Mouse (Mus musculus) myocyte (in vitro differentiated cells): ENCODE measurements around the gene Strbp.

Experiments used
- E2F4 ChIP-seq: IDR thresholded peaks from one replicate; pipeline ENCODE4 v1.6.1; 2011; ENCODE audit warnings: mild to moderate bottlenecking, control low read depth, moderate library complexity; ENCODE audit not compliant: insufficient read depth
- POLR2A ChIP-seq: IDR thresholded peaks from one replicate; pipeline ENCODE4 v1.6.1; 2011; ENCODE audit warnings: low read depth, mild to moderate bottlenecking, control low read depth, moderate library complexity; ENCODE audit not compliant: insufficient read length
- TCF12 ChIP-seq: IDR thresholded peaks from one replicate; pipeline ENCODE4 v1.6.1; 2011; ENCODE audit warnings: mild to moderate bottlenecking, control low read depth; ENCODE audit not compliant: poor library complexity, insufficient read depth, severe bottlenecking
- USF1 ChIP-seq: IDR thresholded peaks from one replicate; pipeline ENCODE4 v1.6.1; 2011; ENCODE audit warnings: low read depth, mild to moderate bottlenecking, control low read depth, moderate library complexity

- no peak for TF ChIP-seq E2F4
- no peak for TF ChIP-seq TCF12
- no peak for TF ChIP-seq USF1
- no peak for TF ChIP-seq POLR2A
These were observed 14.5 kb downstream of the Strbp start for GRCm38 (mm10) chr2:37689064-37689615.
